Mouse (Mus musculus) embryonic facial prominence, embryonic 15.5 days (tissue): Measurements from ENCODE around the gene Basp1. TPM values are rescaled to one million over a fixed set of nuclear protein-coding genes. Genes with fewer than 3 reads are reported as not detected.

Source experiments
- ATAC-seq: fragments of 200-750 bp; cut with Nextera tagmentation; 2 replicates; pipeline ENCODE4 v1.8.0; 2017; ENCODE audit warnings: low read depth, moderate TSS enrichment; ENCODE audit not compliant: insufficient number of reproducible peaks, low FRiP score, low TSS enrichment
- H3K27ac ChIP-seq: fragments of 300-500 bp; sonication (generic); replicated peaks from 2 replicates; pipeline ENCODE4 v1.5.1; 2015; ENCODE audit warnings: mild to moderate bottlenecking, inconsistent platforms
- H3K27me3 ChIP-seq: fragments of 300-500 bp; sonication (generic); 2 replicates; pipeline ENCODE4 v1.6.1; 2015; ENCODE audit warnings: inconsistent platforms
- H3K36me3 ChIP-seq: fragments of 300-500 bp; sonication (generic); 2 replicates; pipeline ENCODE4 v1.6.1; 2015; ENCODE audit warnings: mild to moderate bottlenecking, inconsistent platforms
- H3K4me1 ChIP-seq: fragments of 300-500 bp; sonication (generic); 2 replicates; pipeline ENCODE4 v1.6.1; 2015; ENCODE audit warnings: inconsistent platforms
- H3K4me2 ChIP-seq: fragments of 300-500 bp; sonication (generic); replicated peaks from 2 replicates; pipeline ENCODE4 v1.6.1; 2015; ENCODE audit warnings: mild to moderate bottlenecking, inconsistent platforms
- H3K4me3 ChIP-seq: fragments of 300-500 bp; sonication (generic); replicated peaks from 2 replicates; pipeline ENCODE4 v1.5.1; 2015; ENCODE audit warnings: mild to moderate bottlenecking, inconsistent platforms
- H3K9ac ChIP-seq: fragments of 300-500 bp; sonication (generic); 2 replicates; pipeline ENCODE4 v1.6.1; 2015; ENCODE audit warnings: inconsistent platforms
- H3K9me3 ChIP-seq: fragments of 300-500 bp; sonication (generic); replicated peaks from 2 replicates; pipeline ENCODE4 v1.6.1; 2016; ENCODE audit warnings: inconsistent platforms
- WGBS: fragments of 180-500 bp; shearing (Covaris S2); methylation state at CpG from one replicate; pipeline ENCODE4 v1.1.7; 2015; 5-methylcytosine and 5-hydroxymethylcytosine counted together
- polyA plus RNA-seq: library from polyadenylated mRNA; unstranded; fragments of >200 nt; fragmentation: Nextera tagmentation; extraction: Ambion mirVana; gene quantifications from 2 replicates; pipeline ENCODE4 v1.2.1, GENCODE M21; 2015

Basp1 gene
- polyA plus RNA-seq, 1 experiment from 2014 or later, result 56.8 TPM

DNA sequence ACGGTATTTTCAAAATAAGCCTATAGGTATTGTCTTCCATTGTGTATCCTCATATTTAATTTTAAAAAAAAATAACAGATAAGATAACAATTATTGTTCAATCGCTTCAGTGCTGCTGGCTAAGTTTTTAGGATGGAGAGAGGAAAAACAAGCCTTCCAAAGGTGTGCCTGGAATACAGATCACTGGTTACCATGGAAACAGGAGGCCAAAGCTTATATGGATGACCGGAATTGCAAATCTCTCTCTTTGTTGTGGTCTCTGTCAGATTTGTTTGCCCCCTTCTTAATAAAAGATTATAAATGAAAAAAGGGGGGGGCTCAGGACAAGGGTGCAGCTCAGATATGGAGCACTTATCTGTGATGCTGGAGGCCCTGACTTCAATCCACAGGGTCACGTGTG lies 2.4 kb upstream of the Basp1 start:
- Histone ChIP-seq H3K4me1 (peaks cover 22% of the 10 kb centered on the region), H3K9me3 (no peaks in the 10 kb centered on the region), H3K4me3 (no peak overlapping the region), H3K27me3 (no peaks in the 10 kb centered on the region), H3K36me3 (no peaks in the 10 kb centered on the region), H3K4me2 (no peak overlapping the region), H3K9ac (no peak overlapping the region), H3K27ac (no peak overlapping the region)
- no peak for ATAC-seq
- 66% methylated on average over 4 of the region's 4 CpGs for WGBS

DNA sequence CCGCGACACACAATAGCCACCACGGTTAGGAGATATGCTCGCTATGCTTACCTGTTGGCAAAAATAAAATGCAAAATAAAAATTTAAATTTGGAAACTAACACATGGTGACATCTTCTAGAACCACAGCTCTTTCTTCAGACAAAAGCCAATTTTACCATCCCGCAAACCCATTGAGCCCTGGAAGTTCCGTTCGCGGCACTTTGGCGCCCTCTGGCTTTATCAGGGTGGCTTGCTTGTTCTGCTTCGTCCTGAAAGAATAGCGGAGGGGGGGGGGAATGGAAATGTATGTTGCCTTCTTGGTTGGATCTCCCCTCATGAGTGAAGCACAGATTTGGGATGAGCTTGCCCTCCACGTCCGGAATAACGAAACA lies 1.2 kb upstream of the Basp1 start:
- ATAC-seq, result peak; percentile 30; the same call in 1 of the 2 replicates
- Histone ChIP-seq H3K9me3 (no peaks in the 10 kb centered on the region), H3K27me3 (no peaks in the 10 kb centered on the region), H3K27ac (peak overlapping the region; percentile 96), H3K4me1 (peaks cover 23% of the 10 kb centered on the region), H3K36me3 (no peaks in the 10 kb centered on the region), H3K4me3 (peak overlapping the region; percentile 81), H3K9ac (peak overlapping the region; percentile 48), H3K4me2 (peak overlapping the region; percentile 96)
- whole genome bisulfite sequencing, result under 1% methylated on average over 14 of the region's 14 CpGs

DNA sequence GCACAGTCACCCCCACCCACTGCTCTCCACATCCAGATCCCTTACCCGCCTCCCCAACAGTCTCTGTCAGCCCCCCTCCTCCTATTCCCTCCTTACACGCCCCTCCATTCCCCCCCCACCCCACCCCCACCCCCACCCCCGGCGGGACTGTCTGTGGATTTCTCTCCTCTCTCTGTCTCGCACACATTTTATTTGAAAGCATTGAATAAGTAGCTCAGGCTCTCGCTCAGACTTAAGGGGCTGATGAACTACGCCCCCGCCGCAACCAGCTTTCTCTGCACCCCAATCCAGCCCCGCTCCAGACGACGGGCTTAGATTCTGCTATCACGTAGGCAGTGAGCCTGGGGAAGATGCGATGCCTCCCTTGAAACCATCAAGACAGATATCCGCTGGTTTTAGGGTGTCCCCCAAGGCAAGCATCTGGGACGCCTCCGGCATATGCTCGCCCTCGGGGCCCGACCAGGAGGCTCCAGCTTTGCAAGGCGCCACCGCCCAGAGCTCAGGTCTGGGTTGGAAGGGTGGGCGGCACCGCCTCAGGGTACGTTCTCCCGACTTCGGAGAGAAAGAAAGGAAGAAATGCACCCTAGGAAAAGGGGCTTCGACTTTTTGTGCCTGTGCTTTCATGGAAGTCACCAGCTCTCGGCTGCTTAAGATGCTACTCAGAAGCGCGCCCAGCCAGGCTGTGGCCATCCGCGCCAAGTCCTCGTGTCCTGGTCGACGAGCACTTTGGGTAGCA lies 615 bp upstream of the Basp1 start:
- ATAC-seq, result peak; percentile 39
- Histone ChIP-seq H3K9ac (peak overlapping the region; percentile 80), H3K4me1 (peaks cover 24% of the 10 kb centered on the region), H3K27me3 (no peaks in the 10 kb centered on the region), H3K4me3 (peak overlapping the region; percentile 81), H3K9me3 (no peaks in the 10 kb centered on the region), H3K36me3 (no peaks in the 10 kb centered on the region), H3K4me2 (peak overlapping the region; percentile 96), H3K27ac (peak overlapping the region; percentile 96)
- WGBS, result under 1% methylated on average over 36 of the region's 36 CpGs

DNA sequence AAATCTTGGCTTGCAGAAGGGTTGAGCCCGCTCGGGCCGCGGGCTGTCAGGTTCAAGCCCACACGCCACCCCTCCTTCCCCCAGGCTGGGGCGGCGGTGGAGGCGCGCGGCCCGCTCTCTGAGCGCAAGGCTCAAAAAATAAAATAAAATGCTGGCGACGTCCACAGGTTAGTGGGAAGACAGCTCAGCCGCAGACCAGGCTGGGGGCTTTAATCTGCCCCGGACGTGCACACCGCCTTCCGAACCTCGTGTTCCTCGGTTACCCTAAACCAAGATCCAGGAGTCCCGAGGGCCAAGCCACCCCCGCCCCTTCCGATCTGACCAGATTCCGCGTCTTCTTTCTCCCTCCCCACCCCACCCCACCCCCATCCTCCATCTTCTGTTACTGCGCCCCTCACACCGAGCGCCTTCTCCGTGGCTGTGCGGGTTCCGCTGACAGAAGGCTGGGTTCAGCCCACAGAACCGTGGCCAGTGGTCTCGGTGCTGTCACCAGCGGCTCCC lies 753 bp downstream of the Basp1 start:
- Histone ChIP-seq H3K9me3 (no peaks in the 10 kb centered on the region), H3K27me3 (no peaks in the 10 kb centered on the region), H3K27ac (peak overlapping the region; percentile 96), H3K36me3 (no peaks in the 10 kb centered on the region), H3K4me2 (peak overlapping the region; percentile 96), H3K4me3 (peak overlapping the region; percentile 81), H3K4me1 (peaks cover 21% of the 10 kb centered on the region), H3K9ac (peak overlapping the region; percentile 80)
- under 1% methylated on average over 33 of the region's 35 CpGs for WGBS
- peak; percentile 31; the same call in 1 of the 2 replicates for ATAC-seq

DNA sequence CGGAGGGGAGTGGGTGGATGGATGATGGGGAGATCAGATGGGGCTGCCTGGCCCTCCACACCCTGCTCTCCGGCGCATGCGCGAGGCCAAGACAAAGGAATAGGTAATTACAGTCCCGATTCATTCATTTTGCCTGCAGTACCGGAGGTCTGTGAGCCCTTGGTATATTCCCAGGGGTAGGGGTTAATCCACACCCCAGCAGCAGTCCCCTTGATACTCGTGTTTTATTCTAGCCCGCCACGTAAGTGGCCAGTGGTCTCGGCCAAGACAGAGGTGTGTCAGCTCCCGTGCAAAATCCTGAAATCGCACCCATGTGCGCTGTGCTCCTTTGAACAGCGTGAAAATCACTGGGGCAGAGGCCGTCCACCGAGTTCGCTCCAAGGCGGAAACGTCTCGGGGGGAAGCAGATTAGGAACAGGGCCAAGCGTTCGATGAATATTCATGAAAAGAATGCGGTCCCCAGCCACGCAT lies 1.4 kb downstream of the Basp1 start:
- Histone ChIP-seq H3K27me3 (no peaks in the 10 kb centered on the region), H3K4me2 (peak overlapping the region; percentile 96), H3K4me3 (peak overlapping the region; percentile 81), H3K9me3 (no peaks in the 10 kb centered on the region), H3K27ac (peak overlapping the region; percentile 96), H3K4me1 (peaks cover 20% of the 10 kb centered on the region), H3K9ac (peak overlapping the region; percentile 80), H3K36me3 (no peaks in the 10 kb centered on the region)
- under 1% methylated on average over 25 of the region's 25 CpGs for WGBS
- ATAC-seq, result peak; percentile 67

DNA sequence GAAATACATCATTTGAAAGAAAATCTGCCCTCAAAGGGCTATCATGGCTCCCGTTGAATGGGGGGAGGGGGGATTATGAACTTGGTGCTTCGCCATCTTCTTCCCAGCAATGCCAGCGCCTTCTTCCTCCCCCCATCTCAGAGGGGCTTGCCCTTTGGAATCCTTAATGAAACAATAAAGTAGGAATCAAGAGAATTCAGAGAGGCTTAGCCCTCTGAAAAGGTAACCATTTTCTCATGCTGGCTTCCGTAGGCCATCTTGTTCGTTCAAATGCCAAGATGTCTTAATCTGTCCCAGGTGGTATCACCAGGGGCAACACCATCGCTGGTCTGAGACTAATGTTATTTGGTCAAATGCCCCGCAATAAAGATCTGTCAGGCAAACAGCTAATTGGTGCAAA lies 2.1 kb downstream of the Basp1 start:
- Histone ChIP-seq H3K27ac (no peak overlapping the region), H3K4me2 (peak overlapping the region; percentile 96), H3K9me3 (no peaks in the 10 kb centered on the region), H3K36me3 (no peaks in the 10 kb centered on the region), H3K27me3 (no peaks in the 10 kb centered on the region), H3K4me3 (peak overlapping the region; percentile 81), H3K9ac (peak overlapping the region; percentile 12), H3K4me1 (peaks cover 20% of the 10 kb centered on the region)
- ATAC-seq, result no peak
- WGBS, result 20% methylated on average over 7 of the region's 7 CpGs

DNA sequence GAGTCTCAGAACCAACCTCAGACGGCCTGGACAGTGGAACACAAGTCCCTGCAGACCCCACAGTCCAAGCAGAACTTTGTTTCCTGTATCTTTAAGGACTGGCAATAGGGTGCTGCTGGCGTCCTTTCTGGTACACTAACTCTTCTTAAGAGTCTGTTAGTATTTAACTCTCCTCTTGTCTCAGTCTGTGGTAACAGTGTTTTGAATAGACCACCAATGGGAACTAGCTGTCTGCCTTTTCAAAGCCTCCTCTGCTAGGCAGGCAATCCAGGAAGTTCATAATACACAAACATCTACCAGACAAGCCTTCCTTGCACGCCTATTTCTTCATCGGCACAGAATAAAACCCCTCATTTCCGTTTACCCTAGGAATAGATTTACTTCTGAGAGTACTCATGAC lies 7.6 kb downstream of the Basp1 start:
- no peaks in the 10 kb centered on the region for H3K9me3 ChIP-seq
- H3K4me1 ChIP-seq, result peaks cover 11% of the 10 kb centered on the region; the same call in 1 of the 2 replicates
- H3K36me3 ChIP-seq, result 0 out of 2 replicates have a peak, but pooled peaks cover 9% of the 10 kb centered on the region
- no peak overlapping the region for H3K4me3 ChIP-seq
- H3K4me2 ChIP-seq, result no peak overlapping the region
- ATAC-seq, result no peak
- H3K27me3 ChIP-seq, result no peaks in the 10 kb centered on the region
- no peak overlapping the region for H3K9ac ChIP-seq
- H3K27ac ChIP-seq, result no peak overlapping the region
- 67% methylated on average over 5 of the region's 5 CpGs for WGBS

DNA sequence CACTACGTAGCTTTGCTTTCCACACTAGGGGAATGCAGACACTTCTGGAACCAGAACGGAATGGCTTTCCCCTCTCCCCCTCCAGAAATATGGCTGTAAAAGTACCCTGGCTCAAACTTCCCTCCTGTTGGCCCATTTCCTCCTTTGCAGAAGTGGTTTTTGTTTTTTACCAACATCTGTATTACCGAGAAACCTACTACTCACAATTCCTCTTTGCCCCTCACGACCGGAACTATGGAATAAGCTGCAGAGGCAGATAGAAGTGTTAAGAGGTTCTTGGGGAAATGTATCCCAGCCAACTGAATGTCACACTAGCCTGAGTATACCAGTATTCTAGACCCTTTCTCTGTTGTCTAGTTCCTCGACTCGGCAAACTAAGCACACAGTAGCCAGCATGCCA lies 9.7 kb downstream of the Basp1 start:
- no peaks in the 10 kb centered on the region for H3K27me3 ChIP-seq
- 0 out of 2 replicates have a peak, but pooled peaks cover 12% of the 10 kb centered on the region for H3K36me3 ChIP-seq
- H3K4me3 ChIP-seq, result no peak overlapping the region
- H3K9me3 ChIP-seq, result no peaks in the 10 kb centered on the region
- peaks cover 8% of the 10 kb centered on the region; the same call in 1 of the 2 replicates for H3K4me1 ChIP-seq
- no peak overlapping the region for H3K9ac ChIP-seq
- ATAC-seq, result no peak
- WGBS, result 83% methylated on average over 7 of the region's 7 CpGs
- H3K4me2 ChIP-seq, result no peak overlapping the region
- H3K27ac ChIP-seq, result no peak overlapping the region

DNA sequence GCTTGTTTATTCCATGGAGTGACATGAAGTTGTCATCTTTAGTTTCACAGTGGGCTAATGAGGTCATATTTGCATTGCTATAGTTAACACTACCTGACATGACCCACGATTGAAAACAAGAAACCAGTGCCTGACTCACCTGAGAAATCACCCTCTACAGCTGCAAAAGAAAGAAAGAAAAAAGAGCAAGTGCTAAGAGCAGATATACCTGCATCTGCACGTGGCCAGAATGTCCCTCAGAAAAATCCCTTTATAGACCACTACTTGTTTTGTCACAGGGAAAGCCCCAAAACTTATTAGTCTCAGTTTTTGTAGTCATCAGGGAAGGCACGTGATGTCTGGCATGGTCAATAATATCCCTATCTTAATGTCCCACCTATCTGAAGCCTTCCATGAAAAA lies 11.6 kb downstream of the Basp1 start:
- ATAC-seq, result no peak
- WGBS, result 73% methylated on average over 3 of the region's 3 CpGs
- no peaks in the 10 kb centered on the region for H3K9me3 ChIP-seq
- H3K4me2 ChIP-seq, result no peak overlapping the region
- H3K4me1 ChIP-seq, result peaks cover 8% of the 10 kb centered on the region; the same call in 1 of the 2 replicates
- no peak overlapping the region for H3K27ac ChIP-seq
- H3K9ac ChIP-seq, result no peak overlapping the region
- 0 out of 2 replicates have a peak, but pooled peaks cover 12% of the 10 kb centered on the region for H3K36me3 ChIP-seq
- H3K4me3 ChIP-seq, result no peak overlapping the region
- H3K27me3 ChIP-seq, result no peaks in the 10 kb centered on the region

DNA sequence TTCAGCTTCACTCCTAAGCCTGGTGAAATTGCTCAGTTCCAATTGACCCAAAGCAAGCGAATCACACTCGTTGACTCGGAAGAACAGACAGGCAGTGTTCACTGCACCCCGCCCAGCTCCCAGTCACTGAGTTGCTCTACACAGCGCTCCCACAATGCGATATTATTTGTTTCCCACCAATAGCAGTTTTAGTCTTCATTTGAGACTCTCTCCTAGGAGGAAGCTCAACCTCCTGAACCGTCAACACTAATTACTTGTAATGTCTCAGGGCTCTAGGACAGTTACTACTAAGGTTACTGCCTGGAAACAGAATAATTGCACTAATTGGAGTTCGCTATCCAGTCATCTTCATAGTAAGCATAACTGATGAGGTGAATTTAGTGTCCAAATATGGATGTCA lies 13.3 kb downstream of the Basp1 start:
- Histone ChIP-seq H3K4me1 (peaks cover 8% of the 10 kb centered on the region; the same call in 1 of the 2 replicates), H3K4me3 (no peak overlapping the region), H3K4me2 (no peak overlapping the region), H3K36me3 (0 out of 2 replicates have a peak, but pooled peaks cover 12% of the 10 kb centered on the region), H3K9me3 (no peaks in the 10 kb centered on the region), H3K9ac (no peak overlapping the region), H3K27me3 (no peaks in the 10 kb centered on the region), H3K27ac (no peak overlapping the region)
- 69% methylated on average over 8 of the region's 8 CpGs for WGBS
- no peak for ATAC-seq

DNA sequence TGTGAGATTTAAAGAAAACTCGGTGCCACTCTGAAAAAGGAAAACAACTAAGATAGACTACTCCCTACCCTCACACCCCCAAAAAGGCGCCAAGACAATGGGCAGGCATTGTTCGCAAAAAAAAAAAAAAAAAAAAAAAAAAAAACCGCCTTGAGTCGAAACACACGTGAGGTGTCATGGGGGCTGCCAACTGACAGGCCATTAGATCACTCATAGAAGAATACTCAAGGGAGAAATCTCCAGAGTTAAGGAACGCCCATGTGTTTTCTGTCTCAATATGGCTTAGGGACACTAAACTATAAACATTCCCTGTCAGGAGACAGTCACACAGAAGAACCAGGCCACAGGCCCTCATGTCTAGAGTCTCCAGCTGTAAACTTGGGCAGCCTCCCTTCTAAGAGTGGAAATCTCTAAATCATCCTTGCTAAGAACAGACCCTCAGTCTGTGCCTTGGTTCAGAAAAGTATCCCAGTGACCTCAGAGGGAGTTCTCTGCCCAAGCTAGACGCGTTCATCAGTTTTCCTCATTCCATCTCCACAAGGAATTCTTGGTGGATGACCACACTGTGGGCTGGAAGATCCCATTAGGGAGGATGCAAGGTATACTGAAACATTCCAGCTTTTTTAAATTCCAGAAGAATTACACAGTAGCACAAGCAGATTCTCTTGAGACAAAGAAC lies 17.5 kb downstream of the Basp1 start:
- no peaks in the 10 kb centered on the region for H3K9me3 ChIP-seq
- H3K4me3 ChIP-seq, result no peak overlapping the region
- H3K4me1 ChIP-seq, result no peaks in the 10 kb centered on the region; the same call in 1 of the 2 replicates
- 0 out of 2 replicates have a peak, but pooled peaks cover 3% of the 10 kb centered on the region for H3K36me3 ChIP-seq
- 0 out of 2 replicates have a peak, but pooled peaks have one; percentile 34 for ATAC-seq
- no peaks in the 10 kb centered on the region for H3K27me3 ChIP-seq
- no peak overlapping the region for H3K27ac ChIP-seq
- WGBS, result 70% methylated on average over 9 of the region's 9 CpGs
- H3K4me2 ChIP-seq, result no peak overlapping the region
- H3K9ac ChIP-seq, result no peak overlapping the region
